Mouse (Mus musculus) adrenal gland, adult (tissue): ENCODE measurements around the gene Lenep.

Experiments
- DNase-seq, 2 experiments: peaks; one replicate each; pipeline ENCODE4 v3.0.0; 2022 to 2023; ENCODE audit warnings: low spot score in 1 of 2; ENCODE audit not compliant: inconsistent age in 2 of 2

Lenep gene

GRCm38 (mm10) chr3:89392871-89393311 is 9.7 kb downstream of the Lenep start:
- peak; percentile 71 to 86 for DNase-seq

- peak; percentile 87 to 95 for DNase-seq
Measured at GRCm38 (mm10) chr3:89391663-89392511, 10.7 kb downstream of the Lenep start.

GRCm38 (mm10) chr3:89390699-89391662 is 11.6 kb downstream of the Lenep start:
- DNase-seq, result peak; percentile 61 to 82

GRCm38 (mm10) chr3:89390111-89390515 is 12.5 kb downstream of the Lenep start:
- DNase-seq, result peak; percentile 86 to 93

GRCm38 (mm10) chr3:89388901-89389740 is 13.5 kb downstream of the Lenep start:
- peak in 1 of 2 experiments; percentile 64 for DNase-seq

- peak; percentile 44 to 76 for DNase-seq
Measured at GRCm38 (mm10) chr3:89388134-89388881, 14.3 kb downstream of the Lenep start.

GRCm38 (mm10) chr3:89387632-89388031 is 15.0 kb downstream of the Lenep start:
- peak; percentile 40 to 76 for DNase-seq

GRCm38 (mm10) chr3:89386438-89387420 is 15.9 kb downstream of the Lenep start:
- DNase-seq, result peak; percentile 38 to 65

GRCm38 (mm10) chr3:89385451-89385850 is 17.1 kb downstream of the Lenep start:
- peak in 1 of 2 experiments; percentile 30 for DNase-seq

- DNase-seq, result peak in 1 of 2 experiments; percentile 34
Measured at GRCm38 (mm10) chr3:89384331-89385076, 18.1 kb downstream of the Lenep start.

GRCm38 (mm10) chr3:89383651-89384255 is 18.8 kb downstream of the Lenep start:
- peak in 1 of 2 experiments; percentile 34 for DNase-seq

- DNase-seq, result peak in 1 of 2 experiments; percentile 49
Measured at GRCm38 (mm10) chr3:89382950-89383349, 19.6 kb downstream of the Lenep start.

GRCm38 (mm10) chr3:89382033-89382882 is 20.3 kb downstream of the Lenep start:
- no peak for DNase-seq

- DNase-seq, result no peak
Measured at GRCm38 (mm10) chr3:89381233-89381632, 21.4 kb downstream of the Lenep start.

GRCm38 (mm10) chr3:89380711-89381110 is 21.9 kb downstream of the Lenep start:
- DNase-seq, result peak in 1 of 2 experiments; percentile 27

GRCm38 (mm10) chr3:89380291-89380690 is 22.3 kb downstream of the Lenep start:
- no peak for DNase-seq
